Mouse (Mus musculus): ENCODE data around the gene Cacnb3.

Gene Cacnb3

GRCm38 (mm10) chr15:98637155-98637554, 6.5 kb downstream of the Cacnb3 start:
- peak in 1 of 2 experiments; percentile 27 for DNase-seq

DNA sequence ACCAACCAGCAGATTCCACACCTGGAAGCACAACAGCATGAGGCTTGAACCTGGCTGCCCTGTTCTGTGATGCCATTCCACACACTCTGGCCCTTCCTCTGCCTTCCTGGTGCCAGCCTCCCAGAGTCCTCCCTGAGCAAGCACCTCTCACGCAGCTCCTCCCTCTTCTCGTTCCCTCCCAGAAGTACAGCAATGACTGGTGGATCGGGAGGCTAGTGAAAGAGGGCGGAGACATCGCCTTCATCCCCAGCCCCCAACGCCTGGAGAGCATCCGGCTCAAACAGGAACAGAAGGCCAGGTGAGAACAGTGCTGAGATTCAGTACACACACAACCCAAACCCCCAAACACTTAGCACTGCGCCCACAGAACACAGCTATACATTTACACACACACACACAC, 9.5 kb downstream of the Cacnb3 start:
- DNase-seq: no peak

DNA sequence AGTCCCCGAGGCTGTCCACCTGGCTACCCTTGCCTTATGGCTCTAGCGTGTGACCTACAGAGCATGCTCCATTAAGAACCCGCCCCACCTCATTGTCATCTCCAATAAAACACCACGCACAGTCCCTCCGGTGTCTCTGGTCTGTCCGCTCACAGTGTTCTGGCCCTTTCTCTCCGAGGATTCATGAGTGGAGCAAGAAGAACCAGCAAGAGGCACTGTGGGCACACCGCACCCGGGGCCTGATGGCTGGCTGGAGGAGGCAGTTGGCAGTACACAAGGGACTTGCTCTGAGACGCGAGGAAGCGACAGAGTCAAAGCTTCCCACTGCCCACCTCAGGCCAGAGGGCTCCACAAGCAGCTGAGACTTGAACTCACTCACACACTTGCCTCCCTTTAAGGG, 13.8 kb downstream of the Cacnb3 start:
- DNase-seq: no peak

DNA sequence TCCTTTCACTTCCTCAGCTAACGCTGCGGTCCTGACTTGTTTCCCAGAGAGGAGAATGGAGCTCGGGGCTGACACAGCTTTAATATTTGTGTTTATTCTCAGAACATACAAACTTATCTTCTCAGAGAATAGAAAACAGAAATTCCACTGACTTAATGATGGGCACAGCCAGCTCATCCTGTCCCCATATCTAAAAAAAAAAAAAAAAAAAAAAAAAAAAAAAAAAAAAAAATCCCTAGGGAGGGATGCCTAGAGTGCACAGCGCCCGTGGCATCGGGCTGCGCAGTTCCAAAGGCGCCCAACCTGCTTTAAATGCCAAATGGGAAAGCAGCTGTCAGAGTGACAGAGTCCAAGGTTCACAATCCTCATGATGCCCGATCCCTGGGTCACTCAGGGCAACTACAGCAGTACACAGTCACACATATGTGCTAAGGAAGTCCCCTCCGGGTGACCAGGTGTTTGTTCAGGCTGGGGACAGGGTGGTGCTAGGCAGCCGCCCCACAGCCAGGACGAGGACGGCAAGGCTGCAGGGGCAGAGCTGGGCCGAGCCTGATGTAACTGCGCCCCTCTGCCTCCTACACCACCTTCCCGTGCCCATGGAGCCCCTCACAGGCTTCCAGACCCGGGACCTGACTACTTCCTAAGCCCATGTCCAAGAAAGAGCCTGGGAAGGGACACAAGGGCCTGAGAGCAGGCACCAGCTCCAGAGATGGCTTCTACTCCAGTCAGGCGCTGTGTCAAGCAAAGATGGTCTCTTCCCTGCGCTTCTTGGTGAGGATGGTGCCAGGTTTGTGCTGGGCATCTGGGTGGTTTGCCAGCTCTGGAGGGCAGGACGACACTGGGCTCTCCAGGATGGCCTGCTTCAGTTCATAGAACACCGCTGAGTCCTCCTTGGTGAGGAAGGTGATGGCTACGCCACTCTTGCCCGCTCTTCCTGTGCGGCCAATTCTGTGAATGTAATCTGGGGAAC, 14.7 kb downstream of the Cacnb3 start:
- DNase-seq: no peak

DNA sequence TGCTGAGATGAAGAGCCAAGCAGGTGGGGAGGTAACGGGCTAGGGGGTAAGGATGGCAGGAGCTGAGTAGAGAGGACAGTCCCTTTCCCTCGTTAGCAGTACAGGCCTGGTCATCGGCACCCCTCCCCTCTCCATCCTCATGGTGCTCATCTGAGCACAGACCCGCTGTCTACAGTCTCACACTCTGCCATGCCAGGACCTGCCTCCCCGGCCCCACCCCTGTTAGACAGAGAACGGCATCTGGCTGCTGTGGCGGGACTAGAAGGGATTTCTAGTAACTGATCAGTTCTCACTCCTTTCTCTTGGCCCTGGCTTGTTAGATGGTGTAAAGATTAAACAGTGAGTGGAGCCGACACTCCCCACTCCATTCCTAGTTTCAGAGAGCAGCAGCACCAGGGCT, 16.1 kb downstream of the Cacnb3 start:
- DNase-seq: no peak

DNA sequence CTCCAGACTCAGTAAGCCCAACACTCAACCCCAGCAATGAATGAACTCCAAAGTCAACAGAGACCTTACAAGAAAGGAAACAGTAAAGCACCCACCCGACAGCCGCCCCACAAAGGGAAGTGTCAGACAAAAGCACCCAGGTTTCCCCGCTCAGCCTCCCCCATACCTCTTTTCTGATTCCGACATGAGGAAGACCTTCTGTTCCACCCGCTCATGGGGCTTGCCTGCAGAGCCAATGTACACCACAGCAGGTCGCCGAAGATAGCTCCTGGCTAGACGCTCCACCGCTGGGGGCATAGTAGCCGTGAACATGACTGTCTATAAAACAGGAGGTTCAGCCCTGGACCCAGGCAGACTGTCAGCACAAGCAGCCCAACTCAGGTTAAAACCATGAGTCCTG, 16.7 kb downstream of the Cacnb3 start:
- no peak for DNase-seq

DNA sequence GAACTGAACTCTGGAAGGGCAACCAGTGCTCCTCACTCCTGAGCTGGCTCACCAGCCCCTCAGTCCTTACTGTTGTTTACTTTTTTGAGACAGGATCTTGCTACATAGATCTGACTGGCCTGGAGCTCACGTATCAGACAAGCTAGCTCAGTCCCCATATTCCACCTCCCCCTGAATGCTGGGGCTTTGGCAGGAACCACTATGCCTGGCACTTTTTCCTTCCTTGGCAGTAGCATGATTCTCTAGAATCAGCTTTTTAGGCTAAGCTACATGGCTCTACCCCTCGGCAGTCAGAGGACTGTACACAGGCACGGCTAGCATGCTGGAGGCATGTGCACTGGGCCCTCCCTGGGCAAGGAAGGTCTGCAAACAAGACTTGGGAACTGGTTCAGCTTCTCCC, 17.4 kb downstream of the Cacnb3 start:
- no peak for DNase-seq

- DNase-seq: no peak
Measured at GRCm38 (mm10) chr15:98651431-98651830, 20.8 kb downstream of the Cacnb3 start.

DNA sequence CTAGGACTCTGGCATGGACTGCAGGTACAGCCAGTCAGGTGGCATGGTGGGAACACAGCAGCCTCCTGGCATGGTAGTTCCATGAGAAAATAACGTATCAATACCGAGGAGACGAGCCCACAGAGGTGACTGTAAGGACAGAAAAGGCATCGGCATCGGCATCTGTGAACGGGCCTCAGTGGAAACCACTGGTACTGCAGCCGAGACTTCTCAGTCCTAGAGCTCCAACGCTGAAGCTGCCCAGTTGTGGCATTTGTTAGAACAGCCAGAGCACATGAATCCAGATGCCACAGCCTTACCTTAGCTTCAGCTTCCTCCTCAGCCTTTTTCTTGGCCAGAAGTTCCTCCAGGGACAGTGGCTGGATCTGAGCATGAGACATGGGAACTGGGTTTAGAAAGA, 21.5 kb downstream of the Cacnb3 start:
- no peak for DNase-seq

DNA sequence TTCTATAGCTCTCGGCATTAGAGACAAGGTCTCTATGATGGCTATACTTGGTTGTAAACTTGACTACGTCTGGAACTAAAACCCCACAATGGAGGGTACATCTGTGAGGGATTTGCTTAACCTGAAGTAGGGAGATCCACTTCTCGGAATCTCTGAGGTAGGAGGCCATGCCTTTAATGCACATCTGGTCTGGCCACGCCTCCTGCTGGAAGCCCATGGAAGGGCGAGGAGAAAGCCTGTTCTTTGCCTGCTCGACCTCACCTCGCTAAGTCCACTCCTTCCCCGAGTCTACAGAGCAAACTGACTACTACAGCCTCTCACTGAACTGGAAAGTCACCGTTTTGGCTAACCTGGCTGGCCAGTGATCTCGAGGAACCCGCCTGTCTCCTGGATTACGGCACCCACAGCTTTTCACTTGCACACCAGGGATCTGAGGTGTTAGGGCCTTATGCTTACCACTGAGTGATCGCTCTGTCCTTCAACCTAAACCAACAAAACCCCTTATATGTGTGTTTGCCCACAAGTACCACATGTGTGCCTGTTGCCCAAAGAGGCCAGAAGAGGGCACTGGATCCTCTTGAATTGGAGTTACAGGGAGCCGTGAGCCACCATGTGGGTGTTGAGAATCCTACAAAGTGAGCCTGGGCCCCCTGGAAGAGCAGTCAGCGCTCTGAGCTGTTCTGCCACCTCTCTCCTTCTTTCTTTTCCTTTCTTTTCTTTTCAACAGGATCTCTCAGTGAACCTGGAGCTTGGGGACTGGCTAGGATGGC, 26.5 kb downstream of the Cacnb3 start:
- no peak for DNase-seq

- DNase-seq: no peak
Measured at GRCm38 (mm10) chr15:98662198-98662566, 31.5 kb downstream of the Cacnb3 start.

GRCm38 (mm10) chr15:98662567-98663545, 32.2 kb downstream of the Cacnb3 start, which contains the start of gene Ddx23:
Gene Ddx23 (minus strand): TSS chr15:98662894.
- peak; percentile 95 for DNase-seq

DNA sequence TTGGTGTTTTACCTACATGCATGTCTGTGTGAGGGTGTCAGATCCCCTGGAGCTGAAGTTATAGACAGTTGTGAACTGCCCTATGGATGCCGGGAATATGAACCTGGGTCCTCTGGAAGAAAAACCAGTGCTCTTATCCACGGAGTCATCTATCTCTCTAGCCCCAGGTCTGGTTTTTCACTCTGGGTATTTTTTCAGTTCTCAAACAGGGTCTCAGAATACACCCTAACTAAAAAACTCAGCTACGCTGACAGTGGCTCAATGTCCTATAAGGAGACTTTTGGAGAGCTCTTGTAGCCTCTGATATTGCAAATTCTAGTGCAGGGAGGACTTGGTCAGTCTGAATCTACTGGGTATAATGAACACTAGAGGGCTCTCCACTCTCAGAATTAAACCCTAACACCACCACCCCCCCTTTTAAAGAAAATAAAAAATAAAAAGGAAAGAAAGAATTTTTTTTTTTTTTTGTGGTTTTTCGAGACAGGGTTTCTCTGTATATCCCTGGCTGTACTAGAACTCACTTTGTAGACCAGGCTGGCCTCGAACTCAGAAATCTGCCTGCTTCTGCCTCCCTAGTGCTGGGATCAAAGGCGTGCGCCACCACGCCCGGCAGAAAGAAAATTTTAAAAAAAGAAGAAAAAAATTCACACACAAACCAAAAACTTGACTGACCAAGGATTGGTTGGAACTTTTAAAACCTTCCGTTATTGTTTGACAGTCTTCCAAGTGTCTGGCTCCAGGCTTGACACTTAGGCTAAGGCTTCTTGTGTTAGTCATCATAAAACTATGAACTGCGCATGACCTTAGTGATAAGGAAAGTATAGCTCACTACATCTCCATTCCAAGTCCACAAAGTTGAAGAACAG, 33.6 kb downstream of the Cacnb3 start:
- DNase-seq: no peak

GRCm38 (mm10) chr15:98672592-98672991, 42.0 kb downstream of the Cacnb3 start:
- DNase-seq: no peak

DNA sequence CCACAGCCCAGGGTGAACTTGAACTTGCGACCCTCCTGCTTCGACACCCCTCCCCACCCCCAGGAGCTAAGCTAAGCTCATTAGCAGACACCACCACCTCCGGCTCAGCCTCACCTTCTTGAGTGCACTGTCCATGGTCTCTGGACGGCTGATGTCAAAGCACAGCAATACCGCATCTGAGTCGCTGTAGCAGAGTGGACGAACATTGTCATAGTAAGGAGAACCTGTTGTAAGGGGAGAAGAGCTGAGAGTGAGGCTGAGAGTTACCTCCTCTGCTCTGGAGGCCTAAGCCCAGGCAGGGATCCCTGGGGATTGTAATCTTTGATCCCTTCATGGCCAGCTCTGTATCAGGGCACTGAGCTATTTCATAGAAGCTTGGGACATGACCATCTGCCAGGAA, 43.1 kb downstream of the Cacnb3 start:
- no peak for DNase-seq

DNA sequence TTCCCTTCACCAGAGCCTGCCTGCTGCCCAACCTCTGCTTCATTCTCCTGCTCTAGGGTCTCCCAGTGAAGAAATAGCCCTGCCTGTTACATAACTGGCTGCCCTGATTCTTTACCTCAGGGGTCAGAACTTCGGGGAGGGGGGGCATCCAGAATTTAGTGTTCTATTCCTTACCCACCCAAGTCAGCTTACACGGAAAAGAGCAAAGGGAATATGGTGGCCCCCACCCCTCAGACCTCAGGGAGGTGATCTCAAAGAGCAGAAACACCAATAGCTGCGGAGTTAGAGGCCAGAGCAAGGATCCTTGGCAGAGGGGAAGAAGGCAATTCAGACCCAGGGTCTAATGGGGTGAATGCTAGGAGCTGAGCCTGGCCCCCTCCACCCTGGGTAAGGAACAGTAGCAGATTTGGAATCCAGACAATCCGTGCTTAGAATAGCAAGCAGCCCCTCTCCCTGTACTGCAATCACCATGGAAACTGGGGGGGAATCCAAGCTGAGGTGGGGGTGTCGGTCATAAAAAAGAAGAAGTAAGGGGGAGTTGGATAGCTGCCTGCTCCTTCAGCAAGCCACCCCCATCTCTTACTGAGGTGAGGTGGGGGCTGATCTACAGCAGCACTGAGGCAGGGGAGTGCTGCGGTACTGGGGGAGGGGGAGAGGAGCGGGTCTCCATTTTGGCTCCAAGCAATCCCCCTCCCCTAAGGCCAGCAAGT, 43.8 kb downstream of the Cacnb3 start:
- no peak for DNase-seq

DNA sequence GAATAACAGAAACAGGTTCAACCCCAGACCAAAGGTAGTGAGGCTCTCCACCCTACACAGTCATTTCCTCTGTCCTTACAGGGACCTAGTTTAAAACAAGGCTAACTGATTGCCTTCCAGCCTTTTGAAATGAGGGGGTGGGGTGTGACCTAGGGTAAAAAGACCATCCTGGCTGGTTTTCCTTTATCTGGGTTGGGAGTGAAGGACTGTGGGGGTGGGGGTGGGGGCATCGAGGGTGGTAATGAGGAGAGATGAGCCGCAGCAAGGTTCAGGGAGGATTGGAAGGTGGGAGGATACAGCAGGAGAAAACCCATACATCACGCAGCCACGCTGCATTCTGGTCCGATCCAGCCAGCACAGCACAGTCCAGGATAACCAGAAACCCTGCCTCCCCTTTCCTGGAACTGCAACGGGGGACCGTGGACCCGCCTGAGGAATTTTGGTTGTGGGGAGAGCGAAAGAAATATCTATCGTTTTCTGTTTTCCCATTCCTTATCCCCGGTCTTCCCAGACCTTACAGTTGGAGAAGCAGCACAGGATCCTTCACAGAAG, 44.4 kb downstream of the Cacnb3 start:
- no peak for DNase-seq

GRCm38 (mm10) chr15:98675634-98676250, 45.1 kb downstream of the Cacnb3 start:
- no peak for DNase-seq

GRCm38 (mm10) chr15:98676471-98676870, 45.8 kb downstream of the Cacnb3 start:
- DNase-seq: peak; percentile 51 to 53

Data from cerebellum, postnatal 36 days (tissue).